In the genomic region with DNA sequence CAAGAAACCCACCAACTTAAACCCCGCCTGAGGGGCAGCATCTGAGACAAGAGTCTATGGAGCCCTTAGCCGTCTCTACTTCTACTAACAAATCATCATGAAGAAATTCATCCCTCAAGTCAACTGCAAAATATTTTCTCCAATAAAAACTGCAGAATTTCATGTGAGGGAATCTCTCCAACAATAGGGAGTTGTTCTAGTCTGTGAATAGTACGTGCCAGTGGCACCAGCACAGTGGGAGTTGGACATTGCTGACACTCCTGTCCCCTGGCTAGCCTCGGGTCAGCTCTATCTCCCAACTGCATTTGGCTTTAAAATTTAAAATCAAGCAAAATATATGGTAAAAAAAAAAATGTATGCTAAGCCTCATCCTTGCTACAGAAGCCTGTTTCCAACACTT, we compare ENCODE assay signal across 9 mouse cellular contexts. TPM values are rescaled to one million over a fixed set of nuclear protein-coding genes. Genes with fewer than 3 reads are reported as not detected.
DNase-seq lines count a peak whose midpoint lies in the region; ATAC-seq and TF ChIP-seq lines count a peak whose summit lies in the region.
"Had no signal": no experiment of that assay in that cellular context is flagged by ENCODE, and none has a peak within 500 bp of the region (broad histone marks: within the 10 kb centered on the region; RNA-seq: fewer than 3 reads in every experiment).

No protein-coding gene starts in this region.

- H3K9ac ChIP-seq in neural tube, embryonic 11.5 days (ENCODE audit: low read length), result no peak overlapping the region

- no peaks in the 10 kb centered on the region for H3K27me3 ChIP-seq in neural tube, embryonic 11.5 days (ENCODE audit: control insufficient read depth, insufficient read depth, low read length)
- H3K27me3 ChIP-seq in midbrain, embryonic 10.5 days (ENCODE audit: low read depth, poor library complexity, severe bottlenecking), result no peaks in the 10 kb centered on the region

- 55% methylated on average over 4 of the region's 4 CpGs for WGBS in neural tube, embryonic 11.5 days
- WGBS in midbrain, embryonic 10.5 days, result 65% methylated on average over 4 of the region's 4 CpGs

- peak overlapping the region; percentile 88 for H3K4me3 ChIP-seq in gastrocnemius, adult 2 months
- peak overlapping the region; percentile 90 for H3K4me3 ChIP-seq in neural tube, embryonic 11.5 days (ENCODE audit: low read depth, low read length)
- H3K4me3 ChIP-seq in midbrain, embryonic 10.5 days, result peak overlapping the region; percentile 88

- ATAC-seq in neural tube, embryonic 11.5 days (ENCODE audit: insufficient read depth, low FRiP score, low TSS enrichment), result no peak

- peak overlapping the region; percentile 47 for H3K4me2 ChIP-seq in neural tube, embryonic 11.5 days (ENCODE audit: low read depth)

- peaks cover 13% of the 10 kb centered on the region for H3K4me1 ChIP-seq in neural tube, embryonic 11.5 days (ENCODE audit: control insufficient read depth, insufficient read depth, low read length)
- peaks cover 57% of the 10 kb centered on the region for H3K4me1 ChIP-seq in midbrain, embryonic 10.5 days

- no peak for DNase-seq in gastrocnemius, adult 2 months
- DNase-seq in gastrocnemius, adult 18-20 months (ENCODE audit: low spot score), result no peak
- DNase-seq in neural tube, embryonic 11.5 days (ENCODE audit: low spot score), result no peak
- DNase-seq in neural tube, embryonic 10.5 days (ENCODE audit: extremely low spot score, low spot score), result no peak
- DNase-seq in midbrain, embryonic 10.5 days (ENCODE audit: low spot score), result no peak
- no peak for DNase-seq in right cerebral cortex, postnatal 4 days
- DNase-seq in ovary, postnatal 36 days (ENCODE audit: low spot score), result no peak
- DNase-seq in embryo, embryonic 11 days, result no peak

- H3K27ac ChIP-seq in gastrocnemius, adult 2 months, result peak overlapping the region; percentile 86; the same call in 1 of the 2 replicates
- no peak overlapping the region for H3K27ac ChIP-seq in neural tube, embryonic 11.5 days (ENCODE audit: low read depth, low read length)
- peak overlapping the region; percentile 96 for H3K27ac ChIP-seq in midbrain, embryonic 10.5 days (replicated peaks)
- H3K27ac ChIP-seq: macrophage had no signal

- no peaks in the 10 kb centered on the region for H3K36me3 ChIP-seq in neural tube, embryonic 11.5 days (ENCODE audit: control insufficient read depth, insufficient read depth, low read length)
- H3K36me3 ChIP-seq in midbrain, embryonic 10.5 days, result peaks cover 27% of the 10 kb centered on the region

- intact Hi-C loops in gastrocnemius, adult 2 months (cut with DNase I), result no loop called here

- no peak for TF ChIP-seq CTCF in gastrocnemius, adult 2 months (IDR thresholded peaks at IDR 0.05)

- no peaks in the 10 kb centered on the region for H3K9me3 ChIP-seq in neural tube, embryonic 11.5 days (ENCODE audit: control insufficient read depth, low read length)
- no peaks in the 10 kb centered on the region for H3K9me3 ChIP-seq in midbrain, embryonic 10.5 days (replicated peaks)

RNA-seq across cellular contexts. Expression of a gene that starts 1.4 kb away (rescaled TPM):
- 10 to 100 TPM in 1 of 2 experiments, 1 to 10 TPM in 1; 5.5 to 11.4 TPM for total RNA-seq in gastrocnemius, adult 2 months (2021)
- 1 to 10 TPM; 5.0 to 9.2 TPM for total RNA-seq in gastrocnemius, adult 18-20 months (2021)
- 137 and 138 TPM in 2 replicates for polyA plus RNA-seq in neural tube, embryonic 11.5 days (2014; fragmentation: Nextera tagmentation; extraction: Ambion mirVana)
- 146 and 147 TPM in 2 replicates for polyA plus RNA-seq in midbrain, embryonic 10.5 days (2016; fragmentation: Nextera tagmentation; extraction: Ambion mirVana)
- polyA plus RNA-seq: macrophage had no signal
